Mouse (Mus musculus) heart, adult 2 months (tissue): ENCODE measurements around the gene Klk1.

Source experiments
- CTCF ChIP-seq: fragments of 200-600 bp; IDR thresholded peaks from 2 replicates; pipeline ENCODE4 v1.8.1; 2022; ENCODE audit warnings: antibody characterized with exemption, mild to moderate bottlenecking, moderate library complexity
- EP300 ChIP-seq: fragments of 200-500 bp; IDR thresholded peaks from 2 replicates; pipeline ENCODE4 v1.6.1; 2011; ENCODE audit warnings: low read depth, low read length, control low read depth; ENCODE audit not compliant: insufficient read depth

DNA sequence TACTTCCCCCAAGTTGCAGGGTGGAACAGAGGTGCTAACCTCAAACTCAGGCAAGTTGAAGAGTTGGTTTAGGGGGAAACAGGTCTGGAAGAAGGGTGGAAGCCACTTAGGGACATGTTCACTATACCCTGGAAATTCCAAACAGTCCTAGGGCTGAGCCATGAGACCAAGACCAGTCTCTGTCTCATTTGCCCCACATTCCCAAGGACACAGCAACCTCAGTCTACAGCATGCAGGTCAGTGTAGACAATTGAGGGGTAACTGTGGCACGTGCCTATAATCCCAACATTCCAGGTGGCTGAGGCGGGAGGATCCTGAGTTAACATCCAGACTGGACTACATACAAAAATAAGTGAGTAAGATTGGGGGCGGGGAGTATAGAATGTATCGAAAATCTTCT is 24.1 kb downstream of the Klk1 start:
- TF ChIP-seq CTCF, result no peak
- no peak for TF ChIP-seq EP300
